Mouse (Mus musculus) heart, embryonic 13.5 days (tissue): Measurements from ENCODE around the gene Fignl1. TPM values are rescaled to one million over a fixed set of nuclear protein-coding genes. Genes with fewer than 3 reads are reported as not detected.

Experiments
- polyA plus RNA-seq: library from polyadenylated mRNA; unstranded; fragments of >200 nt; fragmentation: Nextera tagmentation; extraction: Ambion mirVana; gene quantifications from 2 replicates; pipeline ENCODE4 v1.2.1, GENCODE M21; 2015

Fignl1 gene
- polyA plus RNA-seq, 1 experiment from 2014 or later, result 52.9 TPM

Other genes with a start within 250 kb of the Fignl1 start
- not detected in 2 replicates for gene 4930512M02Rik, start 181.1 kb downstream of the Fignl1 start, polyA plus RNA-seq
- gene Ikzf1, start 124.0 kb downstream of the Fignl1 start, polyA plus RNA-seq, result 1.1 and 2.6 TPM in 2 replicates
- 64.6 and 78.2 TPM in 2 replicates for gene Ddc, start 89.2 kb upstream of the Fignl1 start, polyA plus RNA-seq
- gene Grb10, start 229.7 kb upstream of the Fignl1 start, polyA plus RNA-seq, result 494 and 545 TPM in 2 replicates